Mouse (Mus musculus) CD8-positive naive resting alpha-beta T cell, adult 2 months (primary cell): Measurements from ENCODE around the gene Sos2.
"Not testable (repeated sequence)": the region's sequence is repeated elsewhere in the genome, so short reads cannot be mapped to it uniquely, and the experiment has no call there.

Experiments used
- DNase-seq, 2 experiments: peaks; one replicate each; pipeline ENCODE4 v3.0.0; 2022; ENCODE audit warnings: low read depth in 2 of 2, low spot score in 2 of 2

Gene Sos2

GRCm38 (mm10) chr12:69674576-69675537 lies 6.8 kb downstream of the Sos2 start:
- DNase-seq, result no peak

- DNase-seq, result no peak
Measured at GRCm38 (mm10) chr12:69674176-69674575, 7.5 kb downstream of the Sos2 start.

- no peak for DNase-seq
Measured at GRCm38 (mm10) chr12:69666721-69667120, 14.9 kb downstream of the Sos2 start.

- no peak for DNase-seq
Measured at GRCm38 (mm10) chr12:69661658-69662057, 20.0 kb downstream of the Sos2 start.

GRCm38 (mm10) chr12:69653973-69654372 lies 27.7 kb downstream of the Sos2 start:
- DNase-seq, result not testable (repeated sequence)

GRCm38 (mm10) chr12:69649511-69649910 lies 32.1 kb downstream of the Sos2 start:
- no peak for DNase-seq

- no peak for DNase-seq
Measured at GRCm38 (mm10) chr12:69645821-69646616, 35.6 kb downstream of the Sos2 start.

- DNase-seq, result no peak
Measured at GRCm38 (mm10) chr12:69644877-69645276, 36.8 kb downstream of the Sos2 start.

GRCm38 (mm10) chr12:69642877-69643276 lies 38.8 kb downstream of the Sos2 start:
- DNase-seq, result no peak

- DNase-seq, result peak; percentile 4 to 49
Measured at GRCm38 (mm10) chr12:69634761-69635160, 46.9 kb downstream of the Sos2 start.

GRCm38 (mm10) chr12:69618590-69618989 lies 63.1 kb downstream of the Sos2 start:
- not testable (repeated sequence) for DNase-seq

- DNase-seq, result no peak
Measured at GRCm38 (mm10) chr12:69604367-69604766, 77.3 kb downstream of the Sos2 start.

- no peak for DNase-seq
Measured at GRCm38 (mm10) chr12:69597446-69597845, 84.2 kb downstream of the Sos2 start.

- DNase-seq, result no peak
Measured at GRCm38 (mm10) chr12:69593130-69593529, 88.5 kb downstream of the Sos2 start.

- no peak for DNase-seq
Measured at GRCm38 (mm10) chr12:69583270-69583629, 98.4 kb downstream of the Sos2 start.

GRCm38 (mm10) chr12:69582613-69583269 lies 98.9 kb downstream of the Sos2 start, which contains the start of gene Vcpkmt:
Gene Vcpkmt, minus strand, starts transcription at chr12:69583028.
- DNase-seq, result peak; percentile 84 to 87

GRCm38 (mm10) chr12:69582216-69582612 lies 99.4 kb downstream of the Sos2 start:
- no peak for DNase-seq

- no peak for DNase-seq
Measured at GRCm38 (mm10) chr12:69579623-69580022, 102.0 kb downstream of the Sos2 start.

- DNase-seq, result no peak
Measured at GRCm38 (mm10) chr12:69576120-69576627, 105.5 kb downstream of the Sos2 start.

GRCm38 (mm10) chr12:69573916-69574881 lies 107.5 kb downstream of the Sos2 start:
- peak; percentile 70 to 81 for DNase-seq
